Mouse (Mus musculus): Measurements from ENCODE around the gene T2.
"Not testable (repeated sequence)": the region's sequence is repeated elsewhere in the genome, so short reads cannot be mapped to it uniquely, and the experiment has no call there.

Gene T2
- long read RNA-seq, experiment 1, result 0 reads
- long read RNA-seq, experiment 2, result 0 reads

DNA sequence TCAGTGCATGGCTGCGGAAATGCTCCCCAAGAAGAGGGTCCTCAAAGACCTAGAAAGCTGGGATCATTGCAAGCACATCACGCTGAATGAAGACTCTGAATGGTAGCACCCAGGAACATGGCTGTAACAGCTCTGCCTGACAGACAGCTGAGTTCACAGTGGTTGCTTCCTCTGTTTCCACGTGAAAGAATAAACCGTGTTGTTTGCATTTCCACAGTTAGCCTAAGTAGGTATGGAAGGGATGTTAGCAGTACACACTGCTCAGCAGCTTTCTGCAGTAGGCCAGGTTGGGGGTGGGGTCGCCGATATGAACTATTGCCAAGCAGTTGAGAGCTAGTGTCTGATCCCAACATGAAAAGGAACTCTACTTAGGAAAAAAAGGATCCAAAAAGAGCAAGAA lies at the start of gene T2:
Gene T2, plus strand, starts transcription at position 301 of the 400 bp plus-strand sequence.
- intact Hi-C loops (cut with DNase I), result no loop called here

- intact Hi-C loops (cut with DNase I), result loop anchor here (5.0 kb wide), 1 partner anchor 56 kb away; no protein-coding TSS in a partner anchor
Measured at GRCm38 (mm10) chr17:8310838-8311614, 44.8 kb upstream of the T2 start, which contains the start of gene Sft2d1. TSS of gene Sft2d1 (plus strand) at chr17:8311102.

GRCm38 (mm10) chr17:8311751-8312150 lies 44.0 kb upstream of the T2 start:
- intact Hi-C loops (cut with DNase I), result loop anchor here (5.0 kb wide), 1 partner anchor 56 kb away; no protein-coding TSS in a partner anchor

DNA sequence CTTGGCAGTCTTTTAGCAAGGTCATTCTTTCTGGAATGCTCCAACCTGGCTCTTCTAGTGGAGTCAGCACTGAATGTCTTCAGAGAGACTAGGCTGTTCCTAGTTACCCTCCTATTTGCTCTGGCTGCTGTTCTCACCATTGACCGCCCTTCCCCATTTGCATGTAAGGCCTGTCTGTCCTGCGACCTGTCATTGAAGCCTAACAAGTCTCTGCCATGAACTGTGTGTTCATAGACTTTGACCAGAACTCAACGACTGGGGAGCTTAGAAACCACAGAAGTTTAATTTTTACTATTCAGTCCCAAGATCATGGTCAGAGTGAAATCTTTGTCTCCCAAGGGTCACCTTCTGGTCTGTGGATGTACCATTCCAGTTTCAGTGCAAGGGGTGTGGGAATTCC lies 41.8 kb upstream of the T2 start:
- intact Hi-C loops (cut with DNase I), result loop anchor here (5.0 kb wide), 1 partner anchor 53 kb away; no protein-coding TSS in a partner anchor

- intact Hi-C loops (cut with DNase I), result no loop called here
Measured at GRCm38 (mm10) chr17:8316251-8316650, 39.5 kb upstream of the T2 start.

- intact Hi-C loops (cut with DNase I), result not testable (repeated sequence)
Measured at GRCm38 (mm10) chr17:8326877-8327276, 28.9 kb upstream of the T2 start.

GRCm38 (mm10) chr17:8328511-8329174 lies 27.1 kb upstream of the T2 start:
- intact Hi-C loops (cut with DNase I), result no loop called here

GRCm38 (mm10) chr17:8330602-8331001 lies 25.2 kb upstream of the T2 start:
- intact Hi-C loops (cut with DNase I), result no loop called here

DNA sequence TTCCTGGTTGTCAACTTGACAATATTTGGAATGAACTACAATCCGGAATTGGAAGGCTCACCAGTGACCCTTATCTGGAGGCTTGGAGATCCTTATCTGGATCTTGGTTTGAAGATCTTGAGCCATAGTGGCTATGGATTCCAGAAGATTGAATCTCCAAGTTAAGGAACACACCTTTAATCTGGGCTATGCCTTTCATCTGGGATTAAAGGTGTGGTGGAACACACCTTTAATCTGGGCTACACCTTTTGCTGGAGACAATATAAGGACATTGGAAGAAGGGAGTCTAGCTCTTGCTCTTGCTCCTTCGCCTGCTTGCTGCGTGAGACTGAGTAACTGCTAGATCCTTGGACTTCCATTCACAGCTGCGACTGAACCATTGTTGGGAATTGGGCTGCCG lies 18.6 kb upstream of the T2 start, which contains the start of gene Prr18:
Gene Prr18, plus strand, starts transcription at position 301 of the 400 bp plus-strand sequence.
- intact Hi-C loops (cut with DNase I), result not testable (repeated sequence)

DNA sequence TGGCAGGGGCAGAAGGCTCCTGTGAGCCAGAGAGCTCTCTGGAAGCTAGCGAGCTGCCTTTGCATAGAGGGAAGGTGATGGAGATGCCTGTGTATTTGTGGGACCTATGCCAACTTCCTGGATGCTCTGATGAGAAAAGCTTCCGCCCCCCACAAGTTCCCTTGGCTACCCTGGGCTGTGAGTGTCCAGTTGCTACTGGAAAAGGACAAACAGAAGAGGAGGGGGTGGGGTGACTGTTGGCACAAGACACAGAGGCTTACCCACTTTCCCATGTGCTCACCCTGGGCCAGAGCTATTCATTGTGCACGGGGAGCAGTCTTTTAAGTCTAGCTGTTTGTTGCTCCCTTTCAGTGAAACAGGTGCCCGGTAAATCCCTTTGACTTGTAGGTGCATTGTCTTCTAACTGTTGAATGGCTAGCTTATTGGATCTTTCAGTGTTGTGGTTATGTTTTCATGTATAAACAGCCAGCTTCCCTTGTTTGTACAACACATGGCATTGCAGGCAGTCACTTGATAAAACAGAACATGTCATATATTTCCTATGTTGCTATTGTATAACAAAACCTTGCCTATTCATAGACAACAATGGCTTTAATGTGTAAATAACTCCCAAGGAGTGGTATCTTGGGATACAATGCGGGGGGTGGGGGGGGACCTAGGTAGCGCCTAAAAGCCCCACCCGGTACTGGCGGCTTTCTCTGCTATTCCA lies 16.0 kb upstream of the T2 start:
- intact Hi-C loops (cut with DNase I), result no loop called here

DNA sequence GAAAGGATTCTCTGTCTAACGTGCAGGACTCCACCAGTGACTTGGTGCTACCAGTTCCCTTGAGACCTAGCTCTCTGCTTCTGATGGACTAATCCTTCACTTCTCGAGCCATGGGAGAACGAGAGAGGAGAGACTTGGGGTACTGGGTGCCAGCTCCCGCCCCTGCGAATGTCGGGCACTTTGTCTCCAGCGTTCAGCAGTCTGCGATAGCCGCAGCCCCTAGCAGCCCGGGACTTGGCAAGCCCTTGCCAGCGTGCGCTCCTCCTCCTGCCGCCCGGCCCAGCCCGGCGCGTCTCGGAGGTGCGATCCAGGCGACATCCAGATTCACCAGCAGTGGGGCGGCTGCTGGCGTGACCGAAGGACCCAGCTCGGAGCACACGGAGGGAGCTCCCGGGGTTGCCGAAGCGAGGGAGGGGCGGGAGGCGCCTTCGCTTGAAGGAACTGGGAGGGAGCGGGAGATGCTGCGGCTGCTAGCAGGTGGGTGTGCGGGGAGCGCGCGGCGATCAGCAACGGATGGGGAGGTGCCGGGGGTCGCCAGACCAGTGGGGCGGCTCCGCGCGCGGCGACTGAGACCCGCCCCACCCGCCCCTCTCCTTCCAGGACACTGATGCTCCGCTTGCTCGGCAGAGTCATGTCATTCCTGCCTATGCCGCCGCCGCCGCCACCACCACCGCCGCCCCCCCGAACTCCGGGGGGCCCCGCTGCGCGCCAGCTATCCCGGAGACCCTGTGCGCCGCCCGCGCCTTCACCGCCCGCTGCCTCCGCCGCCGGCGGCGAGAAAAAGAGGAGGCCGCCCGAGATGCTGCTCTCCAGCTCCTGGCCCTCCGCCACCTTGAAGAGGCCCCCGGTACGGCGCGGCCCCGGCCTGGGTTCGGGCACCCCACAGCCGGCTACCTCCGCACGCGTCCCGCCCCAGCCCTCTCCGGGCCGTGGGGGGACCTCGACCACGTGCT lies 15.1 kb upstream of the T2 start:
- intact Hi-C loops (cut with DNase I), result no loop called here

- intact Hi-C loops (cut with DNase I), result no loop called here
Measured at GRCm38 (mm10) chr17:8341360-8341963, 14.3 kb upstream of the T2 start.

DNA sequence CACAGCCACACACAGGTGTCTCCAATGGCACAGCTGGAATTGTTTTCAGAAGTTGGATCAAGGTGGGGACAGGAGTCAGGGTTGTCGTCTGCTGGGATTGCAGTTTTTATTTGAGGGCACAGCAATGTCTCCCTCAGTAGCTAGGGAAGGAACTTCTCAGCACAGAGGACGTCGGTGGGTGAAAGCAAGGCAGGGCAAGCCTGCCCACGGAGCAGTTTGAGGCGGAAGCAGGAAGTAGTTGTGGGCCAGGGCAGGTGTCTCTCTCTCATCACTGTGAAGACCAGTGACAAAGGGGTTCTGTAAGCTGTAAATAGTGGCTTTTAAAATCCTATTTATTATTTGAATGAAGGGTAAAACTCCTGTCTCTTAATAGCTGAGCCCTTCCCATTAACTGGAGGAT lies 13.1 kb upstream of the T2 start:
- intact Hi-C loops (cut with DNase I), result no loop called here

DNA sequence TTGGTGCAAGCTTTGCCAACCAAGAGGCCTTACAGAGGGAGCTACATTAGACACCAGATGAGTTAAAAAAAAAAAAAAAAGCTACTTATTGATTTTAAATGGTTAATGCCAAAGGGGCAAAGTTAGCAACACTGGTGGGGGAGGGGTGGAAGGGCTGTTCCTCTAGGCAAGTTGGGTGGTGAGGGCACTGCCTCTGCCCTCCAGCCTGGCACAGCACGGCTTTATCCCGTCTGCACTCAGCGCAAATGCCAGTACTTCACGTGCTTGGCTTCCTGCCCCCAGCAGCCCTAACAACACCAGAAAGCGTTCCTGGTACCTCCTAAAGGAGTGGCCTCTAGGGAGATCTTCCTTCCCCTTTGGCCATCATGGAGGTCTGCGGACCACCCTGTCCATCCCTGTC lies 12.4 kb upstream of the T2 start:
- intact Hi-C loops (cut with DNase I), result no loop called here

- intact Hi-C loops (cut with DNase I), result no loop called here
Measured at GRCm38 (mm10) chr17:8347765-8348285, 8.0 kb upstream of the T2 start.

- intact Hi-C loops (cut with DNase I), result no loop called here
Measured at GRCm38 (mm10) chr17:8348941-8349340, 6.9 kb upstream of the T2 start.

- intact Hi-C loops (cut with DNase I), result no loop called here
Measured at GRCm38 (mm10) chr17:8351088-8351487, 4.7 kb upstream of the T2 start.

DNA sequence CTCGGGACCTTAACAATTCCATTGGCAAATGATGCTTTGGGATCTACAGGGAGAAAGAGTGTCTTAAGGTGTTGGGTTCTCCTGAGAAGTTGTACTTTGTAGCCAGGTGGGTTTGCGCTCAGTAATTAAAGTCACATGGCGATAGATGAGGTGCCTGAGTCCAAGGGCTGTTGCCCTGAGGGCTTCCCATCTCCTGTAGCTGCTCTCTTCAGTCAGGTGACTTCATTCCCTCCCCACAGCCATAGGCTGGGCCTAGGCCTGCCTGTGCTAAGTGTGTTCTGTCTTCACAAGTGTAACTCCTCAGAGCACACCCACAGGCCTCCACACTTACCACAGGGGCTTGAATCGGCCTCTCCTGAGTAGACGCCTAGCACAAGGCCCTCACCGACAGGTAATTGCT lies 1.7 kb downstream of the T2 start:
- intact Hi-C loops (cut with DNase I), result no loop called here

DNA sequence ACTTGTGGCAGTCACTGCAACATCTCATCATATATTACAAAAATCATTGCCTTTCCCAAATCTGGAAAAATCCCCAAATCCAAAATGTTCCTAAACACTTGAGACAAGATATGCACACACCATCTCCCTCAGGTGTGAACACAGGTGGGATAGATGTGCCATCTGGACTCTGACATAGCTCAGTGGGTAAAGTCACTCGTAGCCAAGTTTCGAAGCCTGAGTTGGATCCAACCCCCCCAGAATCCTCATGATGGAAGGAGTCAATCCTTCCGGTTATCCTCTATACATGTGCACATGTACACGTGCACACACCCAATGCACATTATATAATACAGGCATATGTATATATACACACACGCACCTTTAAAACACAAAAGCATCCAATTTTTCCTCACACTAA lies 5.1 kb downstream of the T2 start:
- intact Hi-C loops (cut with DNase I), result no loop called here

All from adrenal gland (tissue).